Mouse (Mus musculus): ENCODE data around the gene Nrxn1. TPM values are rescaled to one million over a fixed set of nuclear protein-coding genes. Genes with fewer than 3 reads are reported as not detected.

Gene Nrxn1
- polyA plus RNA-seq, 1 experiment from 2014 or later: 1.9 TPM

DNA sequence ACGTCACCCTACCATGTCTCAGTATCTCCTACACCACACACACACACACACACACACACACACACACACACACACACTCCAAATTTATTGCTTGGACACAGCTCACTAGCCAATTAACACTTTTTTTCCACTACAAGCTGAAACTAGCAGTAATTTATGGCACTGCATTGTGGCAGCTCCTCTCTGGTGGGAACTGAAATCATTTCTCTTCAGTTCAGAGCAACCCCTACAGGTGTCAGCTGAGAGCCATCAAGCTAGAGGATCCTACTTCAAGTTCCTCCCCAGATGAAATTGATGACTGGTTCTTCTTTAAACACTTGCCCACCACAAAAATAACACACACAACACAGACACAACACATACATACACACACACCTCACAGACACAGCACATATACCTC lies 2.2 kb downstream of the Nrxn1 start:
- H3K36me3 ChIP-seq (ENCODE audit: control insufficient read depth, insufficient read depth, low read length): no peaks in the 10 kb centered on the region
- H3K4me3 ChIP-seq (ENCODE audit: low read depth, low read length): no peak overlapping the region
- ATAC-seq (ENCODE audit: low FRiP score, low TSS enrichment) (no peak), DNase-seq (ENCODE audit: low spot score) (no peak)
- no peak for TF ChIP-seq EP300 (optimal IDR thresholded peaks at IDR 0.05)
- TF ChIP-seq CTCF (IDR thresholded peaks at IDR 0.05; ENCODE audit: low read depth): no peak
- no peaks in the 10 kb centered on the region for H3K27me3 ChIP-seq (ENCODE audit: control insufficient read depth, insufficient read depth, low read length)
- H3K9ac ChIP-seq (ENCODE audit: low read length): no peak overlapping the region
- no peaks in the 10 kb centered on the region for H3K4me1 ChIP-seq (replicated peaks; ENCODE audit: control insufficient read depth, insufficient read depth)
- no peak overlapping the region for H3K27ac ChIP-seq (replicated peaks)
- H3K9me3 ChIP-seq (ENCODE audit: control insufficient read depth, low read length): no peaks in the 10 kb centered on the region
- 76% methylated on average over 1 of the region's 1 CpGs for WGBS
- no peak overlapping the region for H3K4me2 ChIP-seq (replicated peaks; ENCODE audit: low read depth)

DNA sequence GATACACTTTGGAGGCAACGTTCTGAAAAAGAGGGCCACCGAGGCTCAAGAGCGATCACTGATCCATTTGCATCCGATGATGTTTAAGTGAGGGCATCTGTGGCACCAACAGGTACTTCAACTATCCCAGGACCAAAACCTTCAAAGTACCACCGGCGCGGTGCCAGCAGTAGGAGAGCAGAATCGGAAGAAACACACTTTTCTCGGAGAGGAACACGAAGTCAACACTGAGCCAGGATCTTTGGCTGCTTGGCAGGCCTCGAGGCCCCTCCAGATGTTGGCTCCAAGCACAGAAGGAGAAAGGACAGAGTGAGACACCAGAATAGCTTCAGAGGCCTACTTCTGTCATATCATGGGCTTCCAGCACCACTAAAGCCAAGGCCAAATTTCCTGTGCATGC lies 3.9 kb downstream of the Nrxn1 start:
- Histone ChIP-seq H3K9ac (ENCODE audit: low read length) (no peak overlapping the region), H3K4me1 (replicated peaks; ENCODE audit: control insufficient read depth, insufficient read depth) (no peaks in the 10 kb centered on the region), H3K27me3 (ENCODE audit: control insufficient read depth, insufficient read depth, low read length) (no peaks in the 10 kb centered on the region), H3K4me3 (ENCODE audit: low read depth, low read length) (no peak overlapping the region), H3K27ac (replicated peaks) (no peak overlapping the region), H3K36me3 (ENCODE audit: control insufficient read depth, insufficient read depth, low read length) (no peaks in the 10 kb centered on the region), H3K4me2 (replicated peaks; ENCODE audit: low read depth) (no peak overlapping the region), H3K9me3 (ENCODE audit: control insufficient read depth, low read length) (no peaks in the 10 kb centered on the region)
- no peak for TF ChIP-seq CTCF (IDR thresholded peaks at IDR 0.05; ENCODE audit: low read depth)
- TF ChIP-seq EP300 (optimal IDR thresholded peaks at IDR 0.05): no peak
- DNase-seq (ENCODE audit: low spot score): no peak
- 83% methylated on average over 11 of the region's 11 CpGs for WGBS
- ATAC-seq (ENCODE audit: low FRiP score, low TSS enrichment): no peak

GRCm38 (mm10) chr17:91088037-91088715 lies 4.7 kb downstream of the Nrxn1 start:
- TF ChIP-seq CTCF (IDR thresholded peaks at IDR 0.05; ENCODE audit: low read depth) (no peak), EP300 (optimal IDR thresholded peaks at IDR 0.05) (no peak)
- Histone ChIP-seq H3K4me1 (replicated peaks; ENCODE audit: control insufficient read depth, insufficient read depth) (no peaks in the 10 kb centered on the region), H3K4me2 (replicated peaks; ENCODE audit: low read depth) (no peak overlapping the region), H3K27me3 (ENCODE audit: control insufficient read depth, insufficient read depth, low read length) (no peaks in the 10 kb centered on the region), H3K36me3 (ENCODE audit: control insufficient read depth, insufficient read depth, low read length) (no peaks in the 10 kb centered on the region), H3K9ac (ENCODE audit: low read length) (no peak overlapping the region), H3K4me3 (ENCODE audit: low read depth, low read length) (no peak overlapping the region), H3K27ac (replicated peaks) (no peak overlapping the region), H3K9me3 (ENCODE audit: control insufficient read depth, low read length) (no peaks in the 10 kb centered on the region)
- DNase-seq (ENCODE audit: low spot score): no peak
- 67% methylated on average over 73 of the region's 82 CpGs for WGBS
- ATAC-seq (ENCODE audit: low FRiP score, low TSS enrichment): 0 out of 2 replicates have a peak, but pooled peaks have one; percentile 38

DNA sequence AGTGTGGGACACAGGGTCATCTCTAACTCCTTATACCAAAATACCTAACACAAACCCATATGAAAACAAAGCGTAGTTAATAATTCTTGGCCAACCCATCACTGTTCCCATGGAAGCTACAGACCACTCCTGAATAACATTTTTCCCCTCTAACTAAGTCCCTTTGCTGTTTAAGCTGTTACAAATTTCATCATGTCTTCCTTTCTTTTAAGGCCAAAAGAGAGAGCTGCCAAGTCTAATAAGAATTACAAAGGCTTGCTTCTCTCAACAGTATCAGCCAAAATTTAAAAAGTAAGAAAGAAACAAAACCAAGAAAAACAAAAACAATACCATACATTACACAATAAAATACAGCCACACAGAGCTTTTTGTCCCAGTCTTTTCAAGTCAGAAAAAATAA lies 6.5 kb downstream of the Nrxn1 start:
- Histone ChIP-seq H3K27ac (replicated peaks) (no peak overlapping the region), H3K9ac (ENCODE audit: low read length) (no peak overlapping the region), H3K36me3 (ENCODE audit: control insufficient read depth, insufficient read depth, low read length) (no peaks in the 10 kb centered on the region), H3K4me2 (replicated peaks; ENCODE audit: low read depth) (no peak overlapping the region), H3K4me1 (replicated peaks; ENCODE audit: control insufficient read depth, insufficient read depth) (no peaks in the 10 kb centered on the region), H3K27me3 (ENCODE audit: control insufficient read depth, insufficient read depth, low read length) (no peaks in the 10 kb centered on the region), H3K9me3 (ENCODE audit: control insufficient read depth, low read length) (no peaks in the 10 kb centered on the region), H3K4me3 (ENCODE audit: low read depth, low read length) (no peak overlapping the region)
- TF ChIP-seq CTCF (IDR thresholded peaks at IDR 0.05; ENCODE audit: low read depth) (no peak), EP300 (optimal IDR thresholded peaks at IDR 0.05) (no peak)
- DNase-seq (ENCODE audit: low spot score) (no peak), ATAC-seq (ENCODE audit: low FRiP score, low TSS enrichment) (no peak)
- WGBS: 72% methylated on average over 1 of the region's 1 CpGs

- H3K4me3 ChIP-seq (ENCODE audit: low read depth, low read length): no peak overlapping the region
- no peaks in the 10 kb centered on the region for H3K9me3 ChIP-seq (ENCODE audit: control insufficient read depth, low read length)
- no peak for DNase-seq (ENCODE audit: low spot score)
- H3K4me1 ChIP-seq (replicated peaks; ENCODE audit: control insufficient read depth, insufficient read depth): no peaks in the 10 kb centered on the region
- no peaks in the 10 kb centered on the region for H3K36me3 ChIP-seq (ENCODE audit: control insufficient read depth, insufficient read depth, low read length)
- TF ChIP-seq EP300 (optimal IDR thresholded peaks at IDR 0.05) (no peak), CTCF (IDR thresholded peaks at IDR 0.05; ENCODE audit: low read depth) (no peak)
- no peaks in the 10 kb centered on the region for H3K27me3 ChIP-seq (ENCODE audit: control insufficient read depth, insufficient read depth, low read length)
- H3K9ac ChIP-seq (ENCODE audit: low read length): no peak overlapping the region
- ATAC-seq (ENCODE audit: low FRiP score, low TSS enrichment): no peak
- no peak overlapping the region for H3K4me2 ChIP-seq (replicated peaks; ENCODE audit: low read depth)
- 63% methylated on average over 2 of the region's 2 CpGs for WGBS
- no peak overlapping the region for H3K27ac ChIP-seq (replicated peaks)
Observed at GRCm38 (mm10) chr17:91085416-91085815, 7.5 kb downstream of the Nrxn1 start.

- TF ChIP-seq EP300 (optimal IDR thresholded peaks at IDR 0.05): no peak
- TF ChIP-seq CTCF (IDR thresholded peaks at IDR 0.05; ENCODE audit: low read depth): no peak
- Histone ChIP-seq H3K36me3 (ENCODE audit: control insufficient read depth, insufficient read depth, low read length) (no peaks in the 10 kb centered on the region), H3K9me3 (ENCODE audit: control insufficient read depth, low read length) (no peaks in the 10 kb centered on the region), H3K4me3 (ENCODE audit: low read depth, low read length) (no peak overlapping the region), H3K27ac (replicated peaks) (no peak overlapping the region), H3K4me1 (replicated peaks; ENCODE audit: control insufficient read depth, insufficient read depth) (no peaks in the 10 kb centered on the region), H3K4me2 (replicated peaks; ENCODE audit: low read depth) (no peak overlapping the region), H3K27me3 (ENCODE audit: control insufficient read depth, insufficient read depth, low read length) (no peaks in the 10 kb centered on the region), H3K9ac (ENCODE audit: low read length) (no peak overlapping the region)
- DNase-seq (ENCODE audit: low spot score) (no peak), ATAC-seq (ENCODE audit: low FRiP score, low TSS enrichment) (no peak)
Observed at GRCm38 (mm10) chr17:91079096-91079495, 13.8 kb downstream of the Nrxn1 start.
